Mouse (Mus musculus) megakaryocyte, embryonic 14.5 days (primary cell): Measurements from ENCODE around the gene Adgre4. TPM values are rescaled to one million over a fixed set of nuclear protein-coding genes. Genes with fewer than 3 reads are reported as not detected.
"Not testable (repeated sequence)": the region's sequence is repeated elsewhere in the genome, so short reads cannot be mapped to it uniquely, and the experiment has no call there.

ENCODE experiments used
- H3K27me3 ChIP-seq: replicated peaks from 2 replicates; pipeline ENCODE3; 2012; ENCODE audit warnings: inconsistent platforms
- H3K36me3 ChIP-seq: replicated peaks from 2 replicates; pipeline ENCODE3; 2012; ENCODE audit warnings: low read length, inconsistent platforms, mixed read lengths
- H3K4me1 ChIP-seq: 2 replicates; pipeline ENCODE4 v1.6.1; 2012; ENCODE audit warnings: inconsistent platforms
- H3K4me3 ChIP-seq: replicated peaks from 2 replicates; pipeline ENCODE3; 2012; ENCODE audit warnings: moderate library complexity, mild to moderate bottlenecking, inconsistent platforms
- H3K9me3 ChIP-seq: 2 replicates; pipeline ENCODE4 v1.6.1; 2012; ENCODE audit warnings: inconsistent platforms
- FLI1 ChIP-seq: IDR thresholded peaks from 2 replicates; pipeline ENCODE4 v1.6.1; 2012; ENCODE audit warnings: low read length, inconsistent platforms, mixed read lengths
- GATA1 ChIP-seq: IDR thresholded peaks from 3 replicates; pipeline ENCODE4 v1.6.1; 2012; ENCODE audit warnings: mixed read lengths, low read length, inconsistent platforms, borderline replicate concordance
- polyA plus RNA-seq: library from polyadenylated mRNA; stranded (reverse); fragments of >175 nt; gene quantifications from 2 replicates; pipeline ENCODE4 v1.2.3, GENCODE M21; 2012; ENCODE audit warnings: low replicate concordance; ENCODE audit not compliant: insufficient read depth

Gene Adgre4
- polyA plus RNA-seq, 1 experiment, result not detected

GRCm38 (mm10) chr17:55816853-55817252 lies 67.1 kb downstream of the Adgre4 start:
- no peaks in the 10 kb centered on the region for H3K9me3 ChIP-seq
- TF ChIP-seq GATA1 (no peak), FLI1 (no peak)
- no peaks in the 10 kb centered on the region for H3K36me3 ChIP-seq
- no peak overlapping the region for H3K4me3 ChIP-seq
- no peaks in the 10 kb centered on the region for H3K27me3 ChIP-seq
- no peaks in the 10 kb centered on the region for H3K4me1 ChIP-seq

DNA sequence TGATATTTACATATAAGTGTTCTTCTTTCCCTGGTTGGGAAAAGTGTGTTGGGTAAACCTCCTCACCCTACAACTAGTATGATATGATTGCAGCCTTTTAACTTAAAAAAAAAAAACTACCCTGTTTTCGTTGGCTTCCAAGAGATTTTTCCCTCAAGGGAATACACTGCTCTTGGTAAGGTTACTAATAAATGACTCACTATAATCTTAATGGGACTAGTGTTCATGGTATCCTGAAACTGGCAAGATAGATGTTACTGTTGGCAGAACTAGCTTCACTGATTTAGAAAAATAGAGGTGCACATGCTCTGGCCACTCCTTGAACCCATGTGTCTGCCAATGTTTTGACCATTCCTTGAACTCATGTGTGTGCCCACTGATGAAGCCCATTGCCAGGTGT lies 71.8 kb downstream of the Adgre4 start:
- Histone ChIP-seq H3K4me3 (no peak overlapping the region), H3K4me1 (no peaks in the 10 kb centered on the region), H3K9me3 (no peaks in the 10 kb centered on the region), H3K36me3 (no peaks in the 10 kb centered on the region), H3K27me3 (no peaks in the 10 kb centered on the region)
- TF ChIP-seq GATA1 (no peak), FLI1 (no peak)

DNA sequence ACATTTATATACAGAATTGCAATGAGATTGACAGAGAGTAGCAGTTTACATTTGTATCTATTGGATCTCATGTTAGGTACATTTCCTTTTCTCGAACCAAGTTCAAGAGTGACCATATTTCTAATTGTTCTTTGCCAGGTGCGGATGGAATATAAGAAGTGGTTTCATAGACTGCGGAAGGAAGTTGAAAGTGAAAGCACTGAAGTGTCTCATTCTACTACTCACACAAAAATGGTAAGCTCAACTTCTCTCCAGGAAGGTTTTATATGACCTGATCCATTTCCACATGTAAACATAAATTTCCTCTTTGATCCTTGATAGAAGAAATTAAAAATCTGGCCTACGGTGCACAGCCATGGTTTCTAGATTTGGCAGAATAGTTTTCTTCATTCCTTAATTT lies 93.3 kb downstream of the Adgre4 start:
- Histone ChIP-seq H3K36me3 (no peaks in the 10 kb centered on the region), H3K4me1 (no peaks in the 10 kb centered on the region), H3K4me3 (no peak overlapping the region), H3K27me3 (no peaks in the 10 kb centered on the region), H3K9me3 (no peaks in the 10 kb centered on the region)
- no peak for TF ChIP-seq GATA1
- no peak for TF ChIP-seq FLI1

- Histone ChIP-seq H3K36me3 (peaks cover 4% of the 10 kb centered on the region), H3K9me3 (no peaks in the 10 kb centered on the region), H3K4me3 (peak overlapping the region; percentile 21), H3K4me1 (peaks cover 18% of the 10 kb centered on the region), H3K27me3 (no peaks in the 10 kb centered on the region)
- TF ChIP-seq FLI1 (no peak), GATA1 (no peak)
Observed at GRCm38 (mm10) chr17:55877184-55877583, 127.4 kb downstream of the Adgre4 start.

- H3K36me3 ChIP-seq, H3K9me3 ChIP-seq, H3K27me3 ChIP-seq: not testable (repeated sequence)
- Histone ChIP-seq H3K4me1 (peaks cover 18% of the 10 kb centered on the region), H3K4me3 (peak overlapping the region; percentile 90)
Observed at GRCm38 (mm10) chr17:55878282-55878635, 128.5 kb downstream of the Adgre4 start.

- H3K27me3 ChIP-seq, H3K9me3 ChIP-seq, H3K36me3 ChIP-seq: not testable (repeated sequence)
- H3K4me1 ChIP-seq, result peaks cover 19% of the 10 kb centered on the region
- peak within 1 kb of the TSS; percentile 93 for H3K4me3 ChIP-seq
Observed at GRCm38 (mm10) chr17:55878636-55879369, 129.0 kb downstream of the Adgre4 start, which contains the start of gene Zfp119a. Gene Zfp119a, minus strand, starts transcription at chr17:55878930.

DNA sequence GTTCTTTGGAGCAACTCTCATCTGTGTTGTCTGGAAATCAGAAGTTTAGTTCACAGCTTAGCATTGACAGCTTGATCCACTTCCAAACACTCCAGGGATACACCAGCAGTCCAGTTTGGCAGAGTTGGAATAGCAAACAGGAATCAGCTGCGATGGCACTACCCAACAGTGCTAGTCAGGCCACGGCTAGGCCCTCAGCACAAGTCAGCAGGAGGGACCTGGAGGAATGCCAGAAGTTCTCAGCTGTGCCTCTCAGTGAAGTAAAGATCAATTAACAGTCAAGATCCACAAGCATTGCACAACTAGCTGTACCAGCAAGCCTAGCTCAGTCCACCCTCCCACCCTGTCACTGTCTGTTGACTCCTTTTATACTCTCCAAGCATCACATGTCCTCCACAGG lies 133.8 kb downstream of the Adgre4 start:
- no peaks in the 10 kb centered on the region for H3K9me3 ChIP-seq
- peaks cover 9% of the 10 kb centered on the region for H3K4me1 ChIP-seq
- H3K27me3 ChIP-seq, result peaks cover 4% of the 10 kb centered on the region
- H3K36me3 ChIP-seq, result no peaks in the 10 kb centered on the region
- TF ChIP-seq GATA1, result no peak
- peak overlapping the region; percentile 59 for H3K4me3 ChIP-seq

- Histone ChIP-seq H3K4me1 (peaks cover 5% of the 10 kb centered on the region), H3K36me3 (no peaks in the 10 kb centered on the region), H3K27me3 (peaks cover 4% of the 10 kb centered on the region), H3K9me3 (no peaks in the 10 kb centered on the region), H3K4me3 (no peak overlapping the region)
- no peak for TF ChIP-seq GATA1
- no peak for TF ChIP-seq FLI1
Observed at GRCm38 (mm10) chr17:55884912-55885311, 135.1 kb downstream of the Adgre4 start.

DNA sequence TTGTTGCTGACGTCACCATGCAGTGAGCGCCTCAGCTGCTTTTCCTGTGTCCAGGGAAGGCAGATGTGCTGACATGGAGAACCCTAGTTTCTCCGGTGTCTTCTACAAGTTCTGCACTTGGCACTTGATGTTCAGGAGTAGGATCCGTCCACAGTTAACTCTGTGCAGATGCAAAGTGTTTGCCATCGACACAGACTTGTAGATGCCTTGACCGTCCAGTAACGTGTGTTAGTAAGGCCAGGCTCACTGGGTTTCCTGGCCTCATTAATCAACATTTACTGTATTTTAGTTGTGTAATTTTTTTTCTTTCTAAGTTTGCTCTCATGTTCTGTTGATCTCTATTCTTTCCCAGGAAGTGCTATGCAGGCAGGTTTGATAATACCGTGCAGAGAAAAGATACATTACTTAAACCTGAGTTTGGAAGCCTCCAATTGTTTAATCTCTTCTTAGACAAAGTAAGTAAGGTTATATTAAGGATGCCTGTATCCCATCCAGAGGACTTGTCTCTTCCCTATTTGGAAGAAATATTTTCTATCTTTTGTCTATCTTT lies 142.7 kb downstream of the Adgre4 start:
- H3K9me3 ChIP-seq, H3K27me3 ChIP-seq: not testable (repeated sequence)
- H3K4me3 ChIP-seq, result peak overlapping the region; percentile 89
- H3K36me3 ChIP-seq, result peaks cover 30% of the 10 kb centered on the region
- peaks cover 18% of the 10 kb centered on the region for H3K4me1 ChIP-seq

GRCm38 (mm10) chr17:55903087-55903486 lies 153.3 kb downstream of the Adgre4 start:
- Histone ChIP-seq H3K27me3 (no peaks in the 10 kb centered on the region), H3K4me1 (peaks cover 29% of the 10 kb centered on the region), H3K36me3 (peaks cover 8% of the 10 kb centered on the region), H3K9me3 (peaks cover 12% of the 10 kb centered on the region; the same call in 1 of the 2 replicates), H3K4me3 (no peak overlapping the region)
- TF ChIP-seq FLI1, result no peak
- no peak for TF ChIP-seq GATA1

Other genes starting within 250 kb of the Adgre4 start
- not detected in 2 replicates for gene Vmn2r118, start 124.8 kb upstream of the Adgre4 start, polyA plus RNA-seq
- 0.17 TPM in 1 of 2 replicates, not detected in the other for gene Pot1b, start 37.4 kb upstream of the Adgre4 start, polyA plus RNA-seq
- gene Zfp119a, start 128.9 kb downstream of the Adgre4 start, polyA plus RNA-seq, result 0.16 TPM in 1 of 2 replicates, not detected in the other
- gene Zfp959, start 142.1 kb downstream of the Adgre4 start, polyA plus RNA-seq, result 0.98 TPM in 1 of 2 replicates, not detected in the other
- gene Zfp119b, start 199.5 kb downstream of the Adgre4 start, polyA plus RNA-seq, result 0.12 TPM in 1 of 2 replicates, not detected in the other
- gene Ebi3, start 202.7 kb downstream of the Adgre4 start, polyA plus RNA-seq, result 114 and 143 TPM in 2 replicates
- gene Yju2, start 209.1 kb downstream of the Adgre4 start, polyA plus RNA-seq, result 15.6 and 33.1 TPM in 2 replicates
- gene Shd, start 220.5 kb downstream of the Adgre4 start, polyA plus RNA-seq, result 2.9 and 15.1 TPM in 2 replicates
- gene Fsd1, start 236.5 kb downstream of the Adgre4 start, polyA plus RNA-seq, result not detected in 2 replicates